Mouse (Mus musculus) stomach, embryonic 16.5 days (tissue): ENCODE data around the gene Josd1. TPM values are rescaled to one million over a fixed set of nuclear protein-coding genes. Genes with fewer than 3 reads are reported as not detected.

Experiments used
- ATAC-seq: fragments of 200-750 bp; cut with Nextera tagmentation; 2 replicates; pipeline ENCODE4 v1.8.0; 2017; ENCODE audit warnings: moderate number of reproducible peaks, moderate TSS enrichment; ENCODE audit not compliant: insufficient read depth, low FRiP score
- H3K27ac ChIP-seq: fragments of 300-500 bp; sonication (generic); 2 replicates; pipeline ENCODE4 v1.5.1; 2014; ENCODE audit warnings: low read length
- H3K27me3 ChIP-seq: fragments of 300-500 bp; sonication (generic); 2 replicates; pipeline ENCODE4 v1.6.1; 2014; ENCODE audit warnings: low read length, control low read depth, mixed read lengths; ENCODE audit not compliant: control insufficient read depth, insufficient read depth
- H3K36me3 ChIP-seq: fragments of 300-500 bp; sonication (generic); 2 replicates; pipeline ENCODE4 v1.6.1; 2014; ENCODE audit warnings: low read length; ENCODE audit not compliant: control insufficient read depth, insufficient read depth
- H3K4me1 ChIP-seq: fragments of 300-500 bp; sonication (generic); 2 replicates; pipeline ENCODE4 v1.6.1; 2014; ENCODE audit warnings: low read length, control low read depth, mixed read lengths; ENCODE audit not compliant: control insufficient read depth, insufficient read depth
- H3K4me2 ChIP-seq: fragments of 300-500 bp; sonication (generic); 2 replicates; pipeline ENCODE4 v1.6.1; 2014; ENCODE audit warnings: low read depth, low read length, mixed read lengths
- H3K4me3 ChIP-seq: fragments of 300-500 bp; sonication (generic); replicated peaks from 2 replicates; pipeline ENCODE4 v1.5.1; 2014; ENCODE audit warnings: mild to moderate bottlenecking, low read length
- H3K9ac ChIP-seq: fragments of 300-500 bp; sonication (generic); 2 replicates; pipeline ENCODE4 v1.6.1; 2014; ENCODE audit warnings: low read length
- H3K9me3 ChIP-seq: fragments of 300-500 bp; sonication (generic); replicated peaks from 2 replicates; pipeline ENCODE4 v1.6.1; 2016; ENCODE audit warnings: low read length, control low read depth; ENCODE audit not compliant: control insufficient read depth
- whole genome bisulfite sequencing: fragments of 180-500 bp; shearing (Covaris S2); extraction: QIAGEN DNeasy Blood & Tissue Kit; methylation state at CpG from one replicate; pipeline ENCODE4 v1.1.7; 2014; 5-methylcytosine and 5-hydroxymethylcytosine counted together
- polyA plus RNA-seq: library from polyadenylated mRNA; unstranded; fragments of >200 nt; fragmentation: Nextera tagmentation; extraction: Ambion mirVana; gene quantifications from 2 replicates; pipeline ENCODE4 v1.2.1, GENCODE M21; 2015

The Josd1 gene
- polyA plus RNA-seq, 1 experiment from 2014 or later = 16.1 TPM

DNA sequence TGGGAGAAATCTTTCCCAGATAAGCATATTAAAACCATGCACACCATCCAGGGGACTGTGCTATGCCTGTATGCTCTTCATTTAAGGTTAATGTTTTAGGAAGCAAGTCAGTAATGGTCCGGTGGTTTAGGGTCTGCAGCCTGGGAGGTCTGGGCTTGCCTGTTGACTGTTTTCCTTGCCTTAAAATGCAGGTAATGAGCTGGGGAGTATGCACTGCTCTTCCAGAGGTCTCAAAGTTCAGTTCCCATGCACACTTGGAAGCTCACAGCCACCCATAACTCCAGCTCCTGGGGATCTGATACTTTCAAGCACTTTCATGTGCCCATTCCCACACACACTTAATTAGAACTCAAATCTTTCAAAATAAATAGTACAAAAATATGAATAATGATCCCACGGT is 8.8 kb upstream of the Josd1 start:
- no peak overlapping the region for H3K27ac ChIP-seq

DNA sequence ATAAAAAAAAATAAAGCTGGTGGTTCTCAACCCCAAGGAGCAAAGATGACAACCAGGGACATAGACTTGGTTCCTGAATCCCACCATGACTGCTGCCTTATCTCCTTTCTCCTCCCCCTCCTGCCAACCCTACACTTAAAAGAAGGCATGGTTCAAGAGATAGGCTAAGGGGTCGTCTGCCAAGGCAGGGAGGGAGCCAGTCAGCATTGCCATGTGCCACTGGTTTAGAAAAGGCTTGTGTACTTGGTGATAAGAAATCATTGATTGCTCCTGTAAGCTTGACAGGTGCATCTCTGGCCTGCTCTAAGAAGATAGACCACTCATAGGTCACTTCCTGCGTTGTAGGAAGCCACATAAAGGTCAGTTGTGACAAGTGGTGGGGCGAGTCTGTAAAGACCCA is 7.8 kb upstream of the Josd1 start:
- Histone ChIP-seq H3K36me3 (no peaks in the 10 kb centered on the region), H3K4me2 (no peak overlapping the region), H3K4me3 (no peak overlapping the region), H3K9ac (no peak overlapping the region), H3K27me3 (no peaks in the 10 kb centered on the region), H3K27ac (no peak overlapping the region), H3K9me3 (no peaks in the 10 kb centered on the region), H3K4me1 (peaks cover 21% of the 10 kb centered on the region)
- WGBS = 33% methylated on average over 3 of the region's 3 CpGs
- no peak for ATAC-seq

More for the DNA sequence above, 8.8 kb upstream of the Josd1 start:
- Histone ChIP-seq H3K36me3 (no peaks in the 10 kb centered on the region), H3K4me3 (no peak overlapping the region), H3K9ac (no peak overlapping the region), H3K27me3 (no peaks in the 10 kb centered on the region), H3K9me3 (no peaks in the 10 kb centered on the region), H3K4me1 (peaks cover 20% of the 10 kb centered on the region), H3K4me2 (no peak overlapping the region)
- WGBS = 94% methylated on average over 2 of the region's 2 CpGs
- no peak for ATAC-seq

DNA sequence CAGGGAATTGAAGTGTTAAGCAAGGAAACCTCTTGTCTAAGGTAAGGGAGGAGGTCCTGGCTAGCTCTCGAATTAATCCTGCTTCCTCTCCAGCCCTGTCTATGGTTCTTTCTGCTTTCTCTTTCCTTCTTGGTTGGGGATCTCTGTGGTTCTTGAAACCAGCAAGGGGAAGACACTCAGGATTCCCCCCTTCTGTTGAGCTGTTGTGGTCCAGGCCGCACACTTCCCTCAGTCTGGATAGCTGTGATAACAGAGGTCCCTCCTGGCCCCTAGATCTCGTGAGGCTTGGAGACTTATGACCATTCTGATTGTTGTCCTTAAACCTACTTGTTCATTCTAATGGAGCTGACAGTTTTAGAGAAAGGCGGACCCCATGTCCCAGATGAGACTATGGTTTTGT is 6.8 kb upstream of the Josd1 start:
- no peak overlapping the region for H3K4me3 ChIP-seq
- no peak overlapping the region for H3K4me2 ChIP-seq
- 86% methylated on average over 4 of the region's 4 CpGs for WGBS
- no peaks in the 10 kb centered on the region for H3K36me3 ChIP-seq
- no peak overlapping the region for H3K9ac ChIP-seq
- no peak for ATAC-seq
- no peaks in the 10 kb centered on the region for H3K9me3 ChIP-seq
- H3K4me1 ChIP-seq = peaks cover 21% of the 10 kb centered on the region
- no peaks in the 10 kb centered on the region for H3K27me3 ChIP-seq
- no peak overlapping the region for H3K27ac ChIP-seq

DNA sequence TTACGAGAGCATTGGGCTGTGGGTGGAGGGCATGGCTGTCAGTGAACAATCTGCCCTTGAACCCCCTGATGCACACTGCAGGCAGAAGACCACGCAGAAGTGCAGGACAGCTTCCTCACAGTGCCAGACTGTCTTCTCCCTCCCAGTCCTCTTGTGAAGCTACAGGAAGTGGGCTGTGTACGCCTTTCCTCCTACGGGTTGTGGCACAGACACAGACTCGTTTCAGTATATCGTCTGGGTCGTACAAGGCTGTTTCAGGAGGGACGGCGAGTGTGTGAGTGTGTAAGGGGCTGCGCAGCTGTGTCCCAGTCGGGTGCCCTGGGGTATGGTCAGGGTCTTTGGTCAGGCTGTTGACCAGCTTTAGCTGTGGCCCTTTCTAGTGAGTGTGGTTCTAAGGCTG is 6.0 kb upstream of the Josd1 start:
- H3K4me2 ChIP-seq = no peak overlapping the region
- 71% methylated on average over 11 of the region's 11 CpGs for WGBS
- no peaks in the 10 kb centered on the region for H3K9me3 ChIP-seq
- no peak overlapping the region for H3K9ac ChIP-seq
- H3K27me3 ChIP-seq = no peaks in the 10 kb centered on the region
- H3K27ac ChIP-seq = no peak overlapping the region
- H3K36me3 ChIP-seq = no peaks in the 10 kb centered on the region
- ATAC-seq = no peak
- H3K4me1 ChIP-seq = peaks cover 21% of the 10 kb centered on the region
- H3K4me3 ChIP-seq = 0 out of 2 replicates have a peak overlapping the region, but pooled peaks have one; percentile 5

DNA sequence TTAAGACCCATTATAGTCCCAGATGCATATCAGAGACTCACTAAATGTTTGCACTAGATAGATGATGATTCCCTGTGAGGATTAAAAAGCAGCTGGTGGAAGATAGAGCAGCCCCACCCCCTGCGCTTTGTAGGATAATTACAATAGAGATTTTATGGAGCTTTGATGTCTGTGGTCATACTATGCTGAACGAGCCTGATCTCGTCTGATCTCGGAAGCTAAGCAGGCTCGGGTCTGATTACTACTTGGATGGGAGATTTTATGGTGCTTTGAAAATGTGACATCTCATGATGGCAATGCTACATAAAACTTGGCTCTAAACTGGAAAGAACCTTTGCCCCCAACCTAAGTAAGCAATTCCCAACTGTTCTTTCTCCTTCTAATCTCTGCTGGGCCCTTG is 4.6 kb upstream of the Josd1 start:
- ATAC-seq = no peak
- no peak overlapping the region for H3K27ac ChIP-seq
- no peaks in the 10 kb centered on the region for H3K27me3 ChIP-seq
- 73% methylated on average over 5 of the region's 5 CpGs for WGBS
- H3K36me3 ChIP-seq = no peaks in the 10 kb centered on the region
- H3K9me3 ChIP-seq = no peaks in the 10 kb centered on the region
- H3K4me2 ChIP-seq = 0 out of 2 replicates have a peak overlapping the region, but pooled peaks have one; percentile 97
- peaks cover 15% of the 10 kb centered on the region for H3K4me1 ChIP-seq
- H3K4me3 ChIP-seq = no peak overlapping the region
- H3K9ac ChIP-seq = no peak overlapping the region

DNA sequence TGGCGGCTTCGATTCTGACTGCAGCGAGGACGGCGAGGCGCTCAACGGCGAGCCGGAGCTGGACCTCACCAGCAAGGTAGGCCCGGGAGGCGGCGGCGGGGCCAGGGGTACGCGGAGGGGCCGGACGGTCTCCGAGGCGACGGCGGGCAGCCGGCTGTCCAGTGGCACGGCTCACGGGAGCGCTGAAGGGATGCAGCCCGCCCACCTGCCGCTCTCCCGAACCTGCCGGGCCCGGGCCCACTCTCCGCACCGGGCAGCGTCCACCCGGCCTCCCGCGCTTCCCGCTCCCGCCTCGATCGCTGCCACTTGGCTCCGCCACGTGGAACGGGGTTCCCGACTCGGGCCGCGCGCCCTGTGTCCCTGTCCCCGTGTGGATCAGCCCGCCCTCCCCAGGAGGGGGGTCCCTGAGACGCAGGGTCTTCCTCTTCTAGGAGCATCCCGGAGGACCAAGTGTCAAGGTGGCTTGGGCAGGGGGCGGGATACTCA is 3.3 kb upstream of the Josd1 start:
- Histone ChIP-seq H3K4me3 (peak overlapping the region; percentile 87), H3K27ac (peak overlapping the region; percentile 71), H3K27me3 (no peaks in the 10 kb centered on the region), H3K36me3 (no peaks in the 10 kb centered on the region), H3K9me3 (no peaks in the 10 kb centered on the region), H3K4me1 (peaks cover 19% of the 10 kb centered on the region), H3K9ac (peak overlapping the region; percentile 92), H3K4me2 (peak overlapping the region; percentile 97)
- under 1% methylated on average over 53 of the region's 53 CpGs for WGBS
- ATAC-seq = peak; percentile 1; the same call in 1 of the 2 replicates

DNA sequence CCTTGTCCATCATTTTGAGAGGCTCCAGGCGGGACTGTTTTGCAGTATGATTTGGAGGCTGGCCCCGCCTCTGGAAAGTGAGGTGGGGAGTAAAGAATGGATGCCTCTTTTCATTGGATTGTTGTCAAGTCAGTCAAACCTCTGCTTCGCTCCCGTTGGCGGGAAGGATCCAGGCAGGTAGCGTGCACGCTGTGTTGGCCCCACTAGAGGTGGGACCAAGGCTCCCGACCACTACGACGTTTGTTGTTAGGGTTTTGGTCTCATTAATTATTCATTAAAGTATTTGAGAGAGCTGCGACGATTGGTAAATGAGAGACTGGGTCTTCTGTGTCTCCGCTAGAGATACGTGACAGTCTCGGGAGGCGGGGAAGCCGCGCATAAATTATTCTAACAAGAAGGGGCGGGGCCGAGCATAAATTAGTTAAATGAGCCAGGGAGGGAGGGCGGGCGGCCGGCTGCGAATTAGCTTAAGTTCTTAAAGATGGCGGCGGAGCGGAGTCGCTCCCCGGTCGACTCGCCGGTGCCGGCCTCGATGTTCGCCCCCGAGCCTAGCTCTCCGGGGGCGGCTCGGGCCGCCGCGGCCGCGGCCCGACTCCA is 2.8 kb upstream of the Josd1 start, which contains the start of gene Gtpbp1:
Gene Gtpbp1 (plus strand): TSS at position 420 of the 597 bp plus-strand sequence.
- 1% methylated on average over 45 of the region's 45 CpGs for WGBS
- ATAC-seq = peak; percentile 95
- Histone ChIP-seq H3K9ac (peak within 1 kb of the TSS; percentile 92), H3K4me3 (peak within 1 kb of the TSS; percentile 87), H3K9me3 (no peaks in the 10 kb centered on the region), H3K27me3 (no peaks in the 10 kb centered on the region), H3K36me3 (no peaks in the 10 kb centered on the region), H3K4me1 (peaks cover 25% of the 10 kb centered on the region), H3K27ac (peak within 1 kb of the TSS; percentile 71), H3K4me2 (peak within 1 kb of the TSS; percentile 97)

DNA sequence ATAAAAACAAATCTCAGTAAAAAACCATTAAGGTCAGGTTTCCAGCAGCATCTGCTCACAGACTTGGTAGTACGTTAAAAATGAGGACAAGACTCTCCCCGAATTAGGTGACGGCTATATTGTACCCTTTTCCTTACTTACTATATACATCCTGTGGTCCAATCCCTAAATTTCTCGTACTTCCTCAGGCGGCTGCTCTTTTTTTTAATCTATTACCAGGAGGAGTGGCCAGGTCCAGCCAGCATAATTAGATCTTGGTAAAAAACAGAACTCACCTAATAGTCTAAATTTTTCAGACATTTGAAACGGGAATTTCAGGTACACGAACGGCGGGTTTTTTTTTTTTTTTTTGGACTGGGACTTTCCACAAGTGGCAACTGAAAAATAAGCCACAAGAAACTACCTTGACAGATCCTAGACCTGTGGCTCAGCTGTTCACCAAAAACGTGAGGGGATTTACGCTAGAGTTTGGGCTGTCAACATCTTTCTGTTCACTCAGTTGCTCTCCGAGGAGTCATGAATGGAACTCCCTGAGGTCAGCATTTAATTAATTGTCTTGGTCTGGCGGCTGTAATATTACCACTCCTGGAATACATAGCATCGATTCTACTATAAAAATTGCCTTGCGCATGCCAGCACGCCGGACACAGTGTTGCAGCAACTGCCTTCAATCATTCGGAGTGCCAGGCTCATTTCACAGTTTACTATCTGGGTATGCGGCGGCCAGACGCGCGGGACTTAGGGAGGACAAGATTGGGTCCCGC is 2.1 kb upstream of the Josd1 start:
- H3K4me1 ChIP-seq = peaks cover 32% of the 10 kb centered on the region
- no peaks in the 10 kb centered on the region for H3K9me3 ChIP-seq
- H3K4me3 ChIP-seq = peak overlapping the region; percentile 87
- 10% methylated on average over 24 of the region's 24 CpGs for WGBS
- no peak for ATAC-seq
- H3K9ac ChIP-seq = peak overlapping the region; percentile 54
- no peaks in the 10 kb centered on the region for H3K27me3 ChIP-seq
- H3K4me2 ChIP-seq = peak overlapping the region; percentile 66
- no peaks in the 10 kb centered on the region for H3K36me3 ChIP-seq
- H3K27ac ChIP-seq = 0 out of 2 replicates have a peak overlapping the region, but pooled peaks have one; percentile 48

DNA sequence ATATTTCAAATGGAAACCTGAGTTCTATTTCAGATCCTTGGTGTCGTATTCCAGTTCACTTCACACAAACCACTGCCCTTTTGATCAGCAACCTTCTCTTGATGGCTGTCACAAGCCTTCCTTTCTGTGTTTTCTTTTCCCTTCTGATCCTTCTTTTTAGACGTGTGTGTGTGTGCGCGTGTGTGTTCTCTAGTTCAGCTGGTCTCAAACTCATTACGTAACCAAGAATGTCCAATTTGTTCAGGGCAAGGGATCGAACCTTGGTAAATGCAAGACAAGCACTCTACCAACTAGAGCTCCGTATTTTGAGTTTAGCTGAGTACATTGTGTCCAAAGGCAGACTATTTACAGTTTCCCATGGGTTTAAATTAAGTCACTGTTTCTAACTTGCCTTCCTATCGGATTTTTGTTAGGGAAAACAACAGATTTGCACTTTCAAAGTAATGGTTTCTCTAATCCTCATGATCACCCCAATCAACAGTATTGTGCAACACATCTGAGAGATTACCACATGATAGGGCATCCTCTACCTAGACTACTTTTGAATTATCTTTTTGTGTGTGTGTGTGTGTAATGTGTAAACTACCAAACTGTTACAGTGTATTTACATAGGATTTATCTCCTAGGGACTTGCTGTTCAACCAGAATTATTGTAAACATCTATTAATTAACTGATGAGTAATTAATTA is 693 bp upstream of the Josd1 start:
- H3K27ac ChIP-seq = peak overlapping the region; percentile 98
- WGBS = 5% methylated on average over 8 of the region's 8 CpGs
- no peaks in the 10 kb centered on the region for H3K9me3 ChIP-seq
- H3K4me3 ChIP-seq = peak overlapping the region; percentile 94
- H3K36me3 ChIP-seq = no peaks in the 10 kb centered on the region
- H3K9ac ChIP-seq = peak overlapping the region; percentile 97
- H3K4me1 ChIP-seq = peaks cover 46% of the 10 kb centered on the region
- H3K27me3 ChIP-seq = no peaks in the 10 kb centered on the region
- H3K4me2 ChIP-seq = peak overlapping the region; percentile 80
- ATAC-seq = no peak
